Mouse (Mus musculus) embryonic facial prominence, embryonic 11.5 days (tissue): Measurements from ENCODE around the gene Camk2b. TPM values are rescaled to one million over a fixed set of nuclear protein-coding genes. Genes with fewer than 3 reads are reported as not detected.

ENCODE experiments used
- ATAC-seq: fragments of 200-750 bp; cut with Nextera tagmentation; replicated peaks from 2 replicates; pipeline ENCODE4 v1.8.0; 2017; ENCODE audit warnings: low read depth; ENCODE audit not compliant: insufficient number of reproducible peaks, low FRiP score, low TSS enrichment
- DNase-seq: peaks from one replicate; pipeline ENCODE4 v3.0.0-alpha.2; 2015; ENCODE audit warnings: low spot score
- H3K27ac ChIP-seq: fragments of 300-500 bp; sonication (generic); replicated peaks from 2 replicates; pipeline ENCODE4 v1.5.1; 2014; ENCODE audit warnings: mild to moderate bottlenecking, low read depth, low read length, control low read depth
- H3K27me3 ChIP-seq: fragments of 300-500 bp; sonication (generic); 2 replicates; pipeline ENCODE4 v1.6.1; 2014; ENCODE audit warnings: mild to moderate bottlenecking, low read length, moderate library complexity, mixed read lengths; ENCODE audit not compliant: control insufficient read depth, insufficient read depth
- H3K36me3 ChIP-seq: fragments of 300-500 bp; sonication (generic); replicated peaks from 2 replicates; pipeline ENCODE4 v1.6.1; 2014; ENCODE audit warnings: low read depth, mild to moderate bottlenecking, low read length, moderate library complexity, mixed read lengths; ENCODE audit not compliant: control insufficient read depth, insufficient read depth
- H3K4me1 ChIP-seq: fragments of 300-500 bp; sonication (generic); 2 replicates; pipeline ENCODE4 v1.6.1; 2014; ENCODE audit warnings: low read length, mixed read lengths; ENCODE audit not compliant: control insufficient read depth, insufficient read depth
- H3K4me2 ChIP-seq: fragments of 300-500 bp; sonication (generic); 2 replicates; pipeline ENCODE4 v1.6.1; 2014; ENCODE audit warnings: low read depth, mild to moderate bottlenecking, control low read depth, low read length, moderate library complexity
- H3K4me3 ChIP-seq: fragments of 300-500 bp; sonication (generic); 2 replicates; pipeline ENCODE4 v1.5.1; 2014; ENCODE audit warnings: low read depth, low read length, control low read depth
- H3K9ac ChIP-seq: fragments of 300-500 bp; sonication (generic); replicated peaks from 2 replicates; pipeline ENCODE4 v1.6.1; 2014; ENCODE audit warnings: mild to moderate bottlenecking, control low read depth, low read length
- H3K9me3 ChIP-seq: fragments of 300-500 bp; sonication (generic); replicated peaks from 2 replicates; pipeline ENCODE4 v1.6.1; 2016; ENCODE audit warnings: mild to moderate bottlenecking, low read length, inconsistent platforms, mixed read lengths; ENCODE audit not compliant: control insufficient read depth
- WGBS: fragments of 180-500 bp; shearing (Covaris S2); extraction: QIAGEN DNeasy Blood & Tissue Kit; methylation state at CpG from one replicate; pipeline ENCODE4 v1.1.7; 2014; 5-methylcytosine and 5-hydroxymethylcytosine counted together
- polyA plus RNA-seq: library from polyadenylated mRNA; unstranded; fragments of >200 nt; fragmentation: Nextera tagmentation; extraction: Ambion mirVana; gene quantifications from 2 replicates; pipeline ENCODE4 v1.2.1, GENCODE M21; 2014

Gene Camk2b
- polyA plus RNA-seq, 1 experiment from 2014 or later, result 1.7 TPM

DNA sequence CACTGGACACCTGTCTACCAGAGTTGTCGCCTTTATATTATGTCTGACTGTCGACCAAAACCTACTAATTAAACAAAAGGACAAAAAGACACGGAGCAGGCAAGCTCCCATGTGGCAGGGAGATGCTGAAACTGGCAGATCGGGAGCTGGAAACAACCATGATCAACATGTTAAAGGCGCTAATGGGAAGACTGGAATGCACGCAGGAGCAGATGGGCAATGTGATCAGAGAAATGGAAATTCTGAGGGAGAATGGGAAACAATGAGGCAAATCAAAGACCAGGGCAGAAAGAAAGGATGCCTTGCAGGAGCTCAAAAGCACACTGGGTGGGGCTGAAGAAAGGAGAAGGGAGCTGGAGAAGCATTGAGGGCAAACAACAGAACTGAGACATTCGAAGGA lies 27.2 kb downstream of the Camk2b start:
- no peaks in the 10 kb centered on the region for H3K9me3 ChIP-seq
- H3K36me3 ChIP-seq, result no peaks in the 10 kb centered on the region
- no peaks in the 10 kb centered on the region; the same call in 1 of the 2 replicates for H3K27me3 ChIP-seq
- 71% methylated on average over 7 of the region's 7 CpGs for WGBS
- H3K4me2 ChIP-seq, result no peak overlapping the region
- no peak overlapping the region for H3K4me3 ChIP-seq
- H3K4me1 ChIP-seq, result no peaks in the 10 kb centered on the region
- no peak overlapping the region for H3K9ac ChIP-seq
- H3K27ac ChIP-seq, result no peak overlapping the region
- DNase-seq (no peak), ATAC-seq (no peak)

DNA sequence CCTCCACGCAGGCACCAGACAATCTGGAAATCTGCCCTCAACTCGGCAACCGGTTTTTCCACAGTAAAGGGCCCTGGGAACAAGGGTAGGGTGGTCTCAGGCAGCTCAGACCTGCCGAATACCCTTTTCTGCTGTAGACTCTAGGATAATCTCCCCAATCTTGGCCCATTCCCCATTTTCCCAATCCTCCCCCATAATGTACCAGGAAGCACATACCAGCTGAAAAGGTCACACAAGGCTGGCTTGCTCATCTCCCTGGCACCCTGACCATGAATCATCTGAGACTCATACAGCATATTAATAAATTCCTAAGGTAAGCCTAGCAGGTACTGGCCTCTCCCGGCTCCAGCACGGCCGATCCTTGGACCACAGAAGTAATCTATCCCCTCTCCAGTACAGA lies 28.5 kb downstream of the Camk2b start:
- H3K4me2 ChIP-seq, result no peak overlapping the region
- no peak for ATAC-seq

GRCm38 (mm10) chr11:6037198-6037597 lies 29.0 kb downstream of the Camk2b start:
- Histone ChIP-seq H3K9ac (no peak overlapping the region), H3K4me3 (no peak overlapping the region), H3K36me3 (no peaks in the 10 kb centered on the region), H3K4me1 (no peaks in the 10 kb centered on the region), H3K27ac (no peak overlapping the region), H3K27me3 (no peaks in the 10 kb centered on the region; the same call in 1 of the 2 replicates), H3K4me2 (no peak overlapping the region), H3K9me3 (no peaks in the 10 kb centered on the region)
- DNase-seq (no peak), ATAC-seq (no peak)
- WGBS, result 86% methylated on average over 7 of the region's 7 CpGs

More for the DNA sequence above, 28.5 kb downstream of the Camk2b start:
- Histone ChIP-seq H3K9ac (no peak overlapping the region), H3K9me3 (no peaks in the 10 kb centered on the region), H3K27ac (no peak overlapping the region), H3K27me3 (no peaks in the 10 kb centered on the region; the same call in 1 of the 2 replicates), H3K4me3 (no peak overlapping the region), H3K36me3 (no peaks in the 10 kb centered on the region), H3K4me1 (no peaks in the 10 kb centered on the region)
- DNase-seq, result no peak
- WGBS, result 90% methylated on average over 7 of the region's 7 CpGs

GRCm38 (mm10) chr11:6036477-6036876 lies 29.7 kb downstream of the Camk2b start:
- Histone ChIP-seq H3K4me1 (0 out of 2 replicates have a peak, but pooled peaks cover 2% of the 10 kb centered on the region), H3K9ac (no peak overlapping the region), H3K9me3 (no peaks in the 10 kb centered on the region), H3K36me3 (no peaks in the 10 kb centered on the region), H3K4me3 (no peak overlapping the region), H3K27me3 (no peaks in the 10 kb centered on the region; the same call in 1 of the 2 replicates), H3K27ac (no peak overlapping the region), H3K4me2 (no peak overlapping the region)
- DNase-seq (no peak), ATAC-seq (no peak)
- WGBS, result 82% methylated on average over 4 of the region's 4 CpGs

DNA sequence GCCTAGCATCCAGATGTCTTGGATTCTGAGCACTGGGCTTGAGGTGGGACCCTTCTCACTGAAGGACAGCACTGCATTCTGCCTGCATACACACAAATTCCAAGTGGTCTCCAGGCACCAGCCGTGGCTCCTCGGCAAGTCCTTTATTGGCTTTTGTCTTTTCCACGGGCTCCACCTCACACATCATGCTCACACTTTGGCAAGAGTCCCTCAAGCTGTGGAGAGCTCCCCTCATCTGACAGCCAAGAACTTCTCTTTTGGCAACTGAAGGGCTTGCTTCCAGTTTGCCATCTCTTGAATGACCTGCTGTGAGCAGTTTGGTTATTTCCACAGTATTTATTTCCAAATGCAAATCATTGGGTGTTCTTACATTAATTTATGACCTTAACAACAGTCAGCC lies 30.6 kb downstream of the Camk2b start:
- DNase-seq (no peak), ATAC-seq (no peak)
- no peak overlapping the region for H3K9ac ChIP-seq
- WGBS, result 83% methylated on average over 3 of the region's 3 CpGs
- H3K4me2 ChIP-seq, result no peak overlapping the region
- 0 out of 2 replicates have a peak, but pooled peaks cover 2% of the 10 kb centered on the region for H3K4me1 ChIP-seq
- H3K27ac ChIP-seq, result no peak overlapping the region
- no peaks in the 10 kb centered on the region for H3K36me3 ChIP-seq
- no peaks in the 10 kb centered on the region for H3K9me3 ChIP-seq
- H3K4me3 ChIP-seq, result no peak overlapping the region
- no peaks in the 10 kb centered on the region; the same call in 1 of the 2 replicates for H3K27me3 ChIP-seq

DNA sequence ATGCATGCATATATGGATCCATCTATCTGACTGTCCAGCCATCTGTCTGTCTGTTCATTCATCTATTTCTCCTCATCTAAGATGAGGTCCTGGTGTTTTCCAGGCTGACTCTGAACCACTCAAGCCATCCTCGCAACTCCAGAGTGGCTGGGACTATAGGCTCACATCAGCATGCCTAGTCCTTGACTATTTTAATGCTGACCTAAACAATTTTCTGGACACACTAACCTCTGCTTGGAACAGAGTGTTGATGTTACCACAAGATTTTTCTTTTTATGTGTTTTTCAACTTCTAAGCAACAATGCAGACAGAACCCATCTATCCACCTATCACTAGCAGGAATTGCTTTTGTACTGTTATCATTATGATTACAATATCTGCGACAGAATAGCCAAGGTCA lies 31.4 kb downstream of the Camk2b start:
- no peak for DNase-seq
- H3K4me1 ChIP-seq, result 0 out of 2 replicates have a peak, but pooled peaks cover 2% of the 10 kb centered on the region
- H3K27me3 ChIP-seq, result no peaks in the 10 kb centered on the region; the same call in 1 of the 2 replicates
- H3K36me3 ChIP-seq, result no peaks in the 10 kb centered on the region
- no peak overlapping the region for H3K9ac ChIP-seq
- no peak overlapping the region for H3K4me3 ChIP-seq
- H3K9me3 ChIP-seq, result no peaks in the 10 kb centered on the region
- ATAC-seq, result no peak
- WGBS, result 86% methylated on average over 2 of the region's 2 CpGs
- no peak overlapping the region for H3K27ac ChIP-seq
- no peak overlapping the region for H3K4me2 ChIP-seq

GRCm38 (mm10) chr11:6033801-6034200 lies 32.4 kb downstream of the Camk2b start:
- no peak for DNase-seq
- no peaks in the 10 kb centered on the region for H3K27me3 ChIP-seq
- 84% methylated on average over 5 of the region's 5 CpGs for WGBS
- no peak for ATAC-seq
- H3K27ac ChIP-seq, result no peak overlapping the region
- 0 out of 2 replicates have a peak, but pooled peaks cover 2% of the 10 kb centered on the region for H3K4me1 ChIP-seq
- H3K9ac ChIP-seq, result no peak overlapping the region
- no peak overlapping the region for H3K4me3 ChIP-seq
- no peaks in the 10 kb centered on the region for H3K36me3 ChIP-seq
- no peaks in the 10 kb centered on the region for H3K9me3 ChIP-seq
- no peak overlapping the region for H3K4me2 ChIP-seq

DNA sequence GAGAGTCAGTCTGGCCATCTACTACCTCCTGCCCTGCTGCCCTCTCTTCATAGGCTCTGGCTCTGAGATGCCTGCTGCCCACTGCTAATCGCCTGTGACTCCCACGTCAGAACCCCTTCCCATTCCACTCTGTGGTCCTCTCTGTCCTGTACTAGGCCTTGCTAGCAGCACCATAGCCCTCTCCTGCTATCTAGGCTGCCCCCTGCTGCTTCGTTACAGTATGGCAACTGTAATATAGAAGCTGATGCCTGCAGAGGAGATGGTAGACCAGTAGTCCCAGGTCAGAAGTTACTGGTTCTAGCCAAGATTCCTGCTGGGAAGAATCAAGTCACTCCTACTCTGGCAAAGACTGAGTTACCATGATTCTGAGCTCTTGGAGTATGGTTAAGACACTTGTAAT lies 33.0 kb downstream of the Camk2b start:
- Histone ChIP-seq H3K9me3 (no peaks in the 10 kb centered on the region), H3K27ac (no peak overlapping the region), H3K4me2 (no peak overlapping the region), H3K27me3 (no peaks in the 10 kb centered on the region), H3K36me3 (no peaks in the 10 kb centered on the region), H3K9ac (no peak overlapping the region), H3K4me3 (no peak overlapping the region), H3K4me1 (0 out of 2 replicates have a peak, but pooled peaks cover 2% of the 10 kb centered on the region)
- no peak for ATAC-seq
- 69% methylated on average over 3 of the region's 3 CpGs for WGBS
- peak; percentile 21 for DNase-seq
